Mouse (Mus musculus) ovary, postnatal 36 days (tissue): ENCODE results near the gene Tcf15.

Experiments used
- DNase-seq: peaks from one replicate; pipeline ENCODE4 v3.0.0; 2022; ENCODE audit warnings: low spot score, mixed read lengths

Gene Tcf15

DNA sequence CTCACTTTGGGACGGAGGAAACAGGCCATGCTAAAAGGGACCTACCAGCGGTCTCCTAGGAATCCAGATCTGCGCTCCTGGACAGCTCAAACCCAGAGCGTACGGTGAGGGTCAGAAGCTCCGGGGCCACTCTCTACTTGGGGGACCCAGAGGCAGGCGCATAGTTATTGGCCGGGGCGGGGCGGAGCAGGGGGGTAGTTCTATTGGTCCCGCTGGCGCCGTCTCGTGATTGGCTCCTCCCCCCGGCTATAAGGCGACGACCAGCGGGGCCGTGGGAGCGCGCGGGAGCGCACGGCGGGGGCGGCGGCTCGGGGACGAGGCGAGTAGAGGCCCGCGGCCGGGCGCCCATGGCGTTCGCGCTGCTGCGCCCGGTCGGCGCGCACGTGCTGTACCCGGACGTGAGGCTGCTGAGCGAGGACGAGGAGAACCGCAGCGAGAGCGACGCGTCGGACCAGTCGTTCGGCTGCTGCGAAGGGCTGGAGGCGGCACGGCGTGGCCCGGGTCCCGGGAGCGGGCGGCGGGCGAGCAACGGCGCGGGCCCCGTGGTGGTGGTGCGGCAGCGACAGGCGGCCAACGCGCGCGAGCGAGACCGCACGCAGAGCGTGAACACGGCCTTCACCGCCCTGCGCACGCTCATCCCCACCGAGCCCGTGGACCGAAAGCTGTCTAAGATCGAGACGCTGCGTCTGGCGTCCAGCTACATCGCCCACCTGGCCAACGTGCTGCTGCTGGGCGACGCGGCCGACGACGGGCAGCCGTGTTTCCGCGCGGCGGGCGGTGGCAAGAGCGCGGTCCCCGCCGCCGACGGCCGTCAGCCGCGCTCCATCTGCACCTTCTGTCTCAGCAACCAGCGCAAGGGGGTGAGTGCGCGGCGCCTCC is at the start of gene Tcf15:
TSS of gene Tcf15 (plus strand) at position 283 of the 879 bp plus-strand sequence.
- DNase-seq, result peak; percentile 61

DNA sequence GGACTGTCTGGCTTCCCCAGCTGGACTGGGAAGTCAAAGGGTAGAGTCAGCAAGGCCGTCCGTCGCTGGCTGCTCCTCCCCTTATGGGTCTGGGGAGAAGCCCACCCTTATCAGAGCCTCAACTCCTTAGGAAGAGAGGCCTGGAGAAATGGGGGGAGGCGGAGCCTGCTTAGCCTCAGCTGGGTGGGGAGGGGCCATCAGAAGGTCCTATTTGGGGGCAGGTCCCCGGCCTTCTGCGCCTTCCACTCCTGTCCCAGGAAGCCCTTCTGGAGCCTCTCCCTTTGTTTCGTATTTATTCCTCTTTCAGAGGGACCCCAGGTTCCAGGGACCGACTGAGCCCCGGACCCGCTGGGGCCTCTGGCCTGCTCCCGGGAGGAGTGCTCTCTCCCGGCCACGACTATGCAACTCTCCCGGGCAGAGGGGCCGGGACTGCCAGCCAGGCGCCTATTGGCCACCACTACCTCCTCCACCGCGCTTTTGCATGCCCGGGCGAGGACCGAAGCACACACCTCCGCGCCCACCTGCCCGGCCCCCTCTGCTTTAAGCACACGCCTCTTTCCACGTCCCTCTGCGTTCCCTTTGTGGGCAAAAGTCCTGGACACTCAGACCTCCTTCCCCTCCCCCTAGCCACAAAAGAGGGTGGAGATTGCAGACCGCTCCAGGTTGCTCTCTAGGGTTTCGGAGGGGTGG is 48.4 kb upstream of the Tcf15 start:
- no peak for DNase-seq

DNA sequence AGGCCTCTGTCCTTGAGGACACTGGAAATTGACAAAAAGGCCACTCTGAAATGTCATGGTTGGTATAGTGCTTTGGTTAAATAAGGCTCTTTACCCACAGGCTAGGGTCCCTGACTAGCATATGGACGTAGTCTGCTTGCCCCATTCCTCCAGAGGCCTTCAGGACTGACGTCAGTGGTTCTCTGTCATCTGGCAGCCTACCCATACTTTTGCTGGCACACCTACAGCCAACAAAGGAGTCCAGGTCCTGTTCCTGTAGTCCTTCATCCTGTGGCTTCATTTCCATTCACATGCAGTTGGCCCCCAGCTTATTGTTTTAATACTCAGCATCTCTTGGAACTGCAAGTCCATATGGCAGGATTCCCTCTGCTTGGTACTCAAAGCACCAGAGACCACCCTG is 46.4 kb upstream of the Tcf15 start:
- no peak for DNase-seq

DNA sequence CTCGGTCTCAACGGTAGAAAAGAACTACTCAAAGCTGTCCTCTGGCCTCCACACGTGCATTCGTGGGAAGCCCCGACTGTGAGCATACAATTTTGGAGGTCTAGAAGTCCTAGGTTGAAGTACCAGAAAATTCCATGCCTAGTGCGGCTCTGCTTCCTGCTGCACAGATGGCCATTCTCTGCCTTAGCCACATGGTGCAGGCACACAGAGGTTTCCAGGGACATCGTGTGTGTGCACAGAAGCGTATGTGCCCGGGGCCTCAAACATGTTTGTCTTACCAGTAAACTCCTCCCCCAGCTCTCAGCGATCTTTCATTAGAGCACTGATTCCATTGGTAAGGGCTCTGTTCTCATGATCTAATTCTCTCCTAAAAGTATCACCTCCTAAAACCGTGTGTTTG is 45.4 kb upstream of the Tcf15 start:
- DNase-seq, result no peak

DNA sequence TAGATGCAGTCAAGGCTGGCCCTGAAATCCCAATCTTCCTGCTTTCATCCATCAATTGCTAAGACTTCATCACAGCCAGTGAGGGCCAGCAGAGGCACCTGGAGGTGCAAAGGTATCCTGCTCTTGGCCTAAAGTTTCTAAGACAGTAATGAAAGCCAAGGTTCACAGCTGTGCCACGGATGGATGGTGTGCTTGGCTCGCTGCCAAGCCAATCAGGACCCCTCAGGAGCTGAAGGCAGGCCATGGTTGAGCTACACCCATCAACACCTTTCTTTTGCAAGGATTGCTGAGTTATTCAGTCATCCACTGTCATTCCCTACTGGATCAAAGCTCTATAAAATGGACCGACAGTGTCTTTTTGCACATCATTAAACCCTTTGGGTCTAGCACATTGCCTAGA is 43.8 kb upstream of the Tcf15 start:
- no peak for DNase-seq

DNA sequence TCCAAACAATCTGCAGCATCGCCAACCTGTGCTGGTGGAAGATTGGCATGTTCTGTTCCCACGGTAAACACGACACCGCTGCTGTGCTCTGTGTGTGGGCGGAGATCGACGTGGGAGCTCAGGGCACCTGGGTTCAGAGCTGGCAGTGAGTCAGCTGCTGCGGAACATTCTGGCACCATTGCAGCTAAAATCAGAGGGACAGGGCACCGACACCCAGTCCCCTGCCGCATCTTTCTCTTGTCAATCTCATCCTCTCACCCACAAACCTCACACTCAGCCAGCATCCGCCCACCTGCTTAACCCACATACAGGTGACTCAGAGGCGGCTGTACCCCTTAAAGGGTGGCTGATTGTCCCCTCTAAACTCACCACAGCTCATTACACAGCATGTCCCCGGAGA is 41.6 kb upstream of the Tcf15 start:
- no peak for DNase-seq

DNA sequence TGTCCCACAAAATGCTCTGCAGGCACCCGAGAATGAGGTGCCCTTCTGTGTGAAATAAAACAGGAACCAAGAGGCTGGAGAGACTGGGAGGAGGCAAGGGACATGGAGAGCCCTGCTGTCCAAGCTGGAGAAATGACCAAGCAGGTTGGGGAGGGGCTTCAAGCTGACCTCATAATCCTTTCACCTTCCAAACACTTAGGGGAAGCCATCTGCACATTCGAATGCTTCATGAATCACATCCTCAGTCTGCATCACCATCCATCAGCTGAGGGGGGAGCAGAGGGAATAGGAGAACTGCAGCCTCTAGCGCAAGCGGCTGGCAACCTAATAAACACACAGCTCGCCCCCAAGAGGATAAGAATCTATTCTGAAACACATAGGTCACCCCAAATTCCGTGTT is 41.0 kb upstream of the Tcf15 start:
- no peak for DNase-seq

DNA sequence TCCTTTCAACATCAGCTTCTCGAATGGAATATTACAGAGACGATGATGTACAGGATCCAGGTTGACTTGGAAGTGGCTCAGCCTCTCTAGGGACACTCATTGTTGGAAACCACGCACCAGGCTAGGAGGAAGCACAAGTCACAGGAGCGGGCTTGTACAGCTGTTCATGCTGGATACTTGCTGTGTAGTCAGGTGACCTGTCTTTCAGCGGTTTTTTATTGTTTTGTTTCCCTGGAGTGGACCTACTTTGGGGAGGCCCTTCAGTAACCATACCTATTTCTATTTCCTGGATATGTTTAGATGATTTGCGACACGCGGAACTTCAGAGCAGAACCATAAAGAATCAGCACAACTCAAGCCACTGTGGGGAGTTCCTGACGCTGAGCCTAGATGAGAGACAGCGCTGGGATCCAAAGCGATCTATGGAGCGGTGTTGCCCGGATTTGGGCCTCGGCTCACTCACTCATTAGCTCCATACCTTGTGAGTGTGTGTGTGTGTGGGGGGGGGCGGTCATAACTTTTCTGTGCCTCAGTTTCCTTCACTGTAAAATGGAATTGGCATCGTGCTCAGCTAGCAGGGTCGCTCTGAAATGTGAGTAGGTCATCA is 38.5 kb upstream of the Tcf15 start:
- DNase-seq, result no peak

DNA sequence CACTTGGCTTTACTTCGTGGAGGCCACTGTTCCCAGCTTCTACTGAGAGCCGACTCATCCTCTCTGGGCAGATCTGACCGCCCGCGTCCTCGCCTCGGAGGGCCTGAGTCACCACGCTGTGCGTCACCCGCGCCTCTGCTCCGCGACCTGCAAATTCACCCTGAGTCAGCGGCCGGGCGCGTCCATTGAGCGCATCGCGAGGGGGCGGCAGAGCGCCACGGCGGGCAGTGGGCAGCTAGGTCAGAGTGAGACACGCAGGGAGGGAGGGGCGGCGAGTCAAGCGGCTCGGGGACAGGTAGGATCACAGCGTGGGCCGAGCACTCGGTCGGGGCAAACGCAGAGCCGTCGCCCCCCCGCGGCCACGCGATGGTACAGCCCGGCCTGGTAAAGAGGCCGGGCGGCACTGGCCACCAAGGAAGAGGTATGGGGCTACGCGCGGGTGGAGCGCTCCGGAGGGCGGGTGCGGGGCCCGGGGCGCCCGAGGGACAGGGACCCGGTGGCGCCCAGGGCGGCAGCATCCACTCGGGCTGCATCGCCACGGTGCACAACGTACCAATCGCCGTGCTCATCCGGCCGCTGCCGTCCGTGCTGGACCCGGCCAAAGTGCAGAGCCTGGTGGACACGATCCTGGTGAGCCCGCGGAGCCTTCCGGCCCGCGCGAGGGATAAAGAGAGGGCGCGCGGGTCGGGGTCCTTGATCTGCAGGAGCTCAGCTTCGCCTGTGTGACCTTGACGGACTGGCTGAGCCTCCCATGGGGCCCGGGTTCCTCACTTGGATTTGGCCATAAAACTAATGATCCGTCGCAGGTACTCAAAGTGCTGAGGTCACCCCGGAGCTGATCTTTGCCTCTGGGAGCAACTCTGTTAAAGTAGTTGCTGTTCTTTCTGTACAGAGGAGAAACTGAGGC is 37.8 kb upstream of the Tcf15 start, which contains the start of gene Srxn1:
TSS of gene Srxn1 (plus strand) at position 199 of the 907 bp plus-strand sequence.
- DNase-seq, result peak; percentile 83

DNA sequence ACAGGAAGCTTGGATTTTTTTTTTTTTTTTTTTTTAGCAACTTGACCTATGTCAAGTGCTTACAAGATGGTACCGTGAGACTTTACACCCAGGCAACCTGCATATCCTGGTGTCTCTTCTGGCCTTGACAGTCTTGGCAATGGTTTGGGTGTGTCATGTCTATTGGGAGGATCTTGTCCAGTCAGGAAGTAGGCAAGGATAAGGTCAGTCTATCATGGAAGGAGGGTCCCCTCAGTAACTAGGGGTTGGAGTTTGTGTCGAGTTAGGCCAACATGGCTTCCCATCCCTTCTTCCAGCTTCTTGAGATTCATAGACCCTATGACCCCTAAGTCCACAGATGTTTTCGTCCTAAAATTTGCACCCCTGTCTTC is 37.2 kb upstream of the Tcf15 start:
- no peak for DNase-seq

DNA sequence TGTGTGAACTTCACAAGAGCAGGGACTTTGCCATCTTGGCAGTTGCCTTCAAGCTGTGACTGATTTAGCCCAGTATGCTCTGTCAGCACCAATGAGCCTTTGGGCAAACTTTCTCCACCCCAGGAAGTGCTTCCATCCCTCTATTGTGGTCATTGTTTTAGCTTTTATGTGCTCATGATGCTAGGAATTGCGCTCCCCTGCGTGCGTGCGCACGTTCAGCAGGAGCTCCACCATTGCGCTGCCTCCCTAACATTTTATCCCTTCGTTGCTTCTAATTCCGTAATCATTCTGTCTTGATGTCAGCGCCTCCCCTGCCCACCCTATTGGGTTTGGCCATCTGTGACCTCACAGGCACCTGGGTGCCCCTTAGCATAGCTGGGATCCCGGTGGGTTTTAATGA is 36.8 kb upstream of the Tcf15 start:
- DNase-seq, result no peak

DNA sequence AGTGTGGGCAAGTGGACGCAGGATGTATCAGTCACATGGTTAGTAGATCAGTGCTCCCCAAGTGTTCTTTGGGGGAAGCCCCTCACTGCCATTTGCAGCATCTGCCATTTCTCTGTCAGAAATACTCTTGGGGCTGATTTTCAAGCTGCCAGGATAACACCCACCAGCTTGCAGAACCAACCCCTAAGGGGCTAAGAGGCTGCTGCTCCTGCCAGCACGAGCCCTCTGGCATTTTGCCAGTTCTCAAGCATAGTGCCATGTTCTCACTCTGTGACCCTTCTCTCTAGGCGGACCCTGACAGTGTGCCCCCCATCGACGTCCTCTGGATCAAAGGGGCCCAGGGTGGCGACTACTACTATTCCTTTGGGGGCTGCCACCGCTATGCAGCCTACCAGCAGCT is 34.7 kb upstream of the Tcf15 start:
- DNase-seq, result no peak

DNA sequence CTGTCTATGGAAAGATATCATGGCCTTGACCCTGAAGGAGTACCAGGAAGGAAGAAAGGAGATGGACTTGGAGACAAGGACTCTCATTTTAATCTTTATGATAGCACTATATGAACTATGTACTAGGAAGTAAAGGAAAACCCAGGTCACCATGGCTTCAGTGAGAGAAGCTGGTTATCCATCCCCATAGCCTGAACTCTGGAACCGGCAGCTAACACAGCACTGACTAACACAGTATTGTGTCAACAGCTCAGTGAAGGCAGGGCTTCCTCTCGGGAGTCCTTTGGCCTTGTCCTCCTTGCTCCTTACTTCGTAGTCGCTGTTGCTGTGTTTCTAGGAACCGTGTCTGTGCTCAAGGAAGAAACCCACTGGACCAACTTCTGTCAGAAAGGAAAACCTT is 34.0 kb upstream of the Tcf15 start:
- DNase-seq, result no peak

DNA sequence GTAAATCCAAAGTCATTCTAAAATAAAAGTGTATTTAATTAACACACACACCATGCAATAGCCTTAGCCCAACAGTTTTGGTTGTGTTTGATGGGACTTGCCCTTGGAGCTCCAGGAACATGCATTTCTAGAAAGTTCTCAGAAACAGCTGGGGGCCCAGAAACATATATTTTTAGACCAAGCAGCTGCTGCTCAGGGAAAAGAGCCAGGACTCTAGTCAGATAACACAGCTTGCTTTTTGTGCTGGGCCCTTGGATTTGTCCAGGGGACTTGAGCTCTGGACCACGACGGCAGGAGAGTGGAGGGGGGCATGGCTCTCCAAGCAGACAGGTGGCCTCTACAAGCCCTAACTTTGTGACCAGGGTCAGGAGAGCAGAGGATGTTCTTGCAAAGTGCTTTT is 32.0 kb upstream of the Tcf15 start:
- DNase-seq, result no peak

DNA sequence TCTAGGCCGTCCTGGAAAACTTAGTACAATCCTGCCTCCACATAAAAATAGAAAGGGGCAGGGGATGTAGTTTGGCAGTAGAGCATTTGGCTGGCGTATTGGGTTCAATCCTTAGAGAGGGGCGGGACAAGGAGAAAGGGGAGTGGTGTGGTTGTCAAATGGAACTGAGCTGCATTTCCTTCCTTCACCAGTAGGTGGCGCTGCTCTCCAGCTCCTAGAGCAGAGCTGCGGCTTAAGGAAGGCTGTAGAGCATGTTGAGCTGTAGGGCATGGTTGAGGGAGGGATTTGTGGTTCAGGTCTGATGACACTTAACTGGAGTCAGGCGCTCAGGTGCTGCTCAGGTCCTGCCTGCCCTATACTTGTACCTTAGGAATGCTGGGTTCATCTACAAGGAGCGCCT is 31.4 kb upstream of the Tcf15 start:
- peak; percentile 84 for DNase-seq

DNA sequence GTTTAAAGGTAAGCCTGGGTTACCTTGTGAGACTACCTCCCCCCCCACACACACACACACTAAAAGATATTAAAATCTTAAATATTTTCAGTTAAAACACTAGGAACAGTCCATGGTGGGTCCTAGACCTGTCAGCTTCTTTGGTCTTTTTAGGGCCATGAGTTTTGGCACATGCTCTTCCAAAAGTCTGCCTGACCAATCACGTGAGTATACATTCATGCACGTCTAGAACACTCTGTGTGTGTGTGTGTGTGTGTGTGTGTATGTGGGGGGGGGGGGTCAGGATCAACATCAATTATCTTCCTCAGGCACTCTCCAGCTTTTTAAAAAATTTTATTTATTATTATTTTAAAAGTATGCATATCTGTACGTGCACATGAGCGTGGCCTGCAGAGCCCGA is 30.9 kb upstream of the Tcf15 start:
- no peak for DNase-seq

DNA sequence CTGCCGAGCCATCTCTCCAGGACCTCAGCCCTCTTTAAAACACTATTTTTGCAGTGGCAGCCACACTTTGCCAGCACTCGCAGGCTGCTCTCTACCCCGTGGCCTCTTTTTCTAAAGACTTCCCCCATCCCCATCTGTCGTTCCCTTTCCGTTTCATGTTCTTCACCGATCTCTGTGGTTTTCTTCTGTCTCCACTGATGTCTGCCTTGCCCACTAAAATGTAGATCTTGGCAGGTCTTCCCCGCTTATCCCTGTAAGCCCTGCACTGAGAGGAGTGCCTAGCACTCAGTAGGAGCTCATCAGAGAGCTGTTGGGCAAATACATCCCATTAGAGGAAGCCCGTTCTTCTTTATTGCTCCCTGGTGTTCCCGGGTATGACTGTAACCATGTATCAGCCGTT is 30.4 kb upstream of the Tcf15 start:
- DNase-seq, result no peak

DNA sequence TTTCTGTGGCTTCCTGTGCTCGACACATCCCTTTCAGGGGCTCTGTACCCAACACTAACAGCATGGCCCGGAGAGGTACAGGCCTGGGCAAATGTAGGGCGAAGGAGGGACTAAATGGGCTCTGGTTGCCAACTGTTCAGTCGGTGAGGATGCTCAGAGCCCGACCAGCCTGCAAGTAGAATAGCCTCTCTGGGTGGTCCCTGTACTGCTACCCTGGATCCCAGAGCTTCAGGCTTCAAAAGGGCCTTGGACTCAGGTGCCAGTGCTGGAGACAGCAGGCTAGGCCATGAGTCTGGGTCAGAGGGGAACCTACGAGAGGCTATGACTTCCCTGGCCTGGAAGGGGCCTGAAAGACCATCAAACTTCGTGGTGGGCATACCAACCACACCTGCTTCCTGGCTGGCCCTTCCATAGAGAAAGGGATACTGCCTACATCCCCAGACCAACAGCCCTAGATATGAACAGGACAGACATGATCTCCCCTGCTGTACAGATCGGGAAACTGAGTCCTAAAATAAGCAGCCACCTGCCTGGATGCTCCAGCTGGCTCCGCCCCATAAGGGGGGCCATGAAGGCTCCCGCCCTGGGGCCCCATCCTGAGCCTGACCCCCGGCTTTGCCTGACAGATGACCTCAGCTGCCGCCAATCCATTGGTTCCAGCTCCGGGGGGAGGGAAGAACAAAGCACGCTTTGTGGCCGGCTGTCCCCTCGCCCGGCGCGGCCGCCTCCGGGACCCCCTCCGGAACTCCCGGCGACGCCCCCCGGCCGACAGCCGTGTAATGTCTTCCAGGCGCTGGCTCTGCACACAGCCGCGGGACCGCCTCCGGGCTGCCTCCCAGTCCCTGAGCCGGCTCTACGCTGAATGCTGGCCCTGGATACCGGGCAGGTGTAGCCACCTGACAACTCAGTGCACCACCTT is 29.0 kb upstream of the Tcf15 start:
- no peak for DNase-seq

DNA sequence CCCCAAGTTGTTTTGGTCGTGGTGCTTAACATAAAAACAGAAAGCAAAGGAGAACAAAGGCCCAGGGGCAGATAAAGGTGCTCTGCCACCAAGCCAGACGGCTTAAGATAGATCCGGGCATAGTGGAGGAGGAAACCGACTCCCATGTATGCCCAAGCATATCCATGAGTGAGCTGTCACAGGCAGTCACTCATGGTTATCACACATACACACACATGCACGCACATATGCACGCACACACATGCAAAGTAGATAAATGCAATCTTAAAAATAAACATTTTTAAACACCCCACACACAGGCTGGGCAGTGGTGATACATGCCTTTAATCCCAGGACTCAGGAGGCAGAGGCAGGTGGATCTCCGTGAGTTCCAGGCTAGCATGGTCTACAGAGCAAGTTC is 25.7 kb upstream of the Tcf15 start:
- no peak for DNase-seq

DNA sequence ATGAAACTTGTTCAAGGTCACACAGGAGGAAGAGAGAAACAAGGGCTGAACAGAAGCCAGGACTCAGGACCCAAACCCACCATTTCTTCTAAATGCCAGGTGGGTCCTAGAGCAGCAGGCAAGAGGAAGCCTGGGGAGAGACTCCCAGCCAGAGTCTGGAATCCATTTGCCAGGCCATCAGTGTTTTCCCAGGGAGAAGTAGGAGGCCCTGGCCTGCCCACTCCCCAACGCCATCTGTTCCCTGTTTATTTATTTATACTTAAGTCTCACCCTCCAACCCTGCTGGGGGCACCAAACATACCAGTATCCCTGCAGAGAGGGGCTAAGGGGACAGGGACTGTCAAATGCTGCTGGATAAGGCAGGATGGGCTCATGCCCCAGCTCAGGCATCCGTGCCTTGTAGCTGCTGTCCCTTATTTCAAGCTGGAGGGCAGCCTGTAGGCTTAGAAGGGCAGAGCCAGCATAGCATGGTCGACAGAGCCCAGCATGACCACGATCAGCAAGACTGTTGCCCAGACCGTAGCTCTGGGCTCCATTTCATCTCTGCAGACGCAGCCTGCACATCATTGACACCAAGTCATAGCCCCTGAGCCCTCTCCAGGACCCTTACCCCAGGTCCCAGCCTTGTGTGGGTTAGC is 24.0 kb upstream of the Tcf15 start:
- no peak for DNase-seq

DNA sequence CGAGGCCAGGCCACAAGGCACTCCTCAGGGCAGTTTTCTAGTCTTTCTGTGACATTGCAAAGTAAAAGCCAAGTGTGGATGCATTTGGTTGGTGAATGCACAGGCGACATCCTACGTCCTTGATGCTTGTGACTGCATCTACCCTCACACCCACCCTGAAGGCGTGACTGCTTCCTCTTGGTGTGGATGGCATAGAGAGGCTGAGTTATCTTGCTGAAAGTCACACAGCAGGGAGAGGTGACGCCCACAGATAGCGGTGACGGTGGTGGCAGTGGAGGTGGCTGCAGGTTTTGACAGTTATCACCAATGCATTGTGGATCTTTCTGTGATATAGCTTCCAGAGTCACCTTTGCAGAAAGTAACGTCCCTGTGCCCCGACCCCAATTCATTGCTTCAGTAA is 20.5 kb upstream of the Tcf15 start:
- DNase-seq, result no peak
